8 mouse cellular contexts compared by ENCODE assay signal in genomic region chr15:95907337-95907736, GRCm38 (mm10).
DNase-seq lines count a peak whose midpoint lies in the region; ATAC-seq and TF ChIP-seq lines count a peak whose summit lies in the region.

No protein-coding gene starts in this region.

- peak overlapping the region; percentile 60; the same call in 1 of the 2 replicates for H3K27ac ChIP-seq in lung, embryonic 15.5 days
- H3K27ac ChIP-seq in thymus, adult 2 months (ENCODE audit: control insufficient read depth, insufficient read depth, low read length): no peak overlapping the region
- no peak overlapping the region for H3K27ac ChIP-seq in hindbrain, embryonic 10.5 days

- H3K27me3 ChIP-seq in lung, embryonic 15.5 days: no peaks in the 10 kb centered on the region
- H3K27me3 ChIP-seq in thymus, adult 2 months (ENCODE audit: control insufficient read depth, insufficient read depth, low read length): no peaks in the 10 kb centered on the region
- no peaks in the 10 kb centered on the region for H3K27me3 ChIP-seq in hindbrain, embryonic 10.5 days (ENCODE audit: insufficient read depth, poor library complexity, severe bottlenecking)

- TF ChIP-seq POLR2A in thymus, adult 2 months (IDR thresholded peaks at IDR 0.05; ENCODE audit: control insufficient read depth, extremely low read depth, insufficient read depth, low read length, poor library complexity): no peak

- no peak for TF ChIP-seq CTCF in thymus, adult 2 months (IDR thresholded peaks at IDR 0.05; ENCODE audit: borderline replicate concordance, control insufficient read depth, extremely low read depth, insufficient read depth, low read length, poor library complexity)

- H3K9ac ChIP-seq in lung, embryonic 15.5 days: no peak overlapping the region

- 58% methylated on average over 10 of the region's 10 CpGs for WGBS in lung, embryonic 15.5 days
- 93% methylated on average over 10 of the region's 10 CpGs for WGBS in thymus, adult 2 months
- WGBS in hindbrain, embryonic 10.5 days: 88% methylated on average over 10 of the region's 10 CpGs

- H3K4me1 ChIP-seq in lung, embryonic 15.5 days: peaks cover 57% of the 10 kb centered on the region
- peaks cover 3% of the 10 kb centered on the region for H3K4me1 ChIP-seq in thymus, adult 2 months (replicated peaks; ENCODE audit: control insufficient read depth, insufficient read depth, low read length)
- 0 out of 2 replicates have a peak, but pooled peaks cover 3% of the 10 kb centered on the region for H3K4me1 ChIP-seq in hindbrain, embryonic 10.5 days (replicated peaks)

- ATAC-seq in lung, embryonic 15.5 days (ENCODE audit: borderline replicate concordance, extremely low read depth, low FRiP score, low TSS enrichment): peak; percentile 46; the same call in 1 of the 2 replicates

- DNase-seq in cerebellum, postnatal 14 days: peak; percentile 50 to 54
- no peak for DNase-seq in cerebellum, adult 9-11 months
- DNase-seq in Muller cell, postnatal 12 days (ENCODE audit: inconsistent ontology term): peak; percentile 56
- peak; percentile 80 for DNase-seq in gastrocnemius, postnatal 14 days
- peak; percentile 66 for DNase-seq in kidney, postnatal 14 days
- no peak for DNase-seq in thymus, adult 2 months
- no peak for DNase-seq in hindbrain, embryonic 10.5 days (ENCODE audit: low spot score)

- intact Hi-C loops in gastrocnemius, postnatal 14 days (cut with DNase I; ENCODE audit: low total_unique reads): no loop called here

- no peak overlapping the region for H3K4me2 ChIP-seq in lung, embryonic 15.5 days

- H3K36me3 ChIP-seq in lung, embryonic 15.5 days: no peaks in the 10 kb centered on the region
- peaks cover 10% of the 10 kb centered on the region for H3K36me3 ChIP-seq in thymus, adult 2 months (ENCODE audit: control insufficient read depth, insufficient read depth, low read length)
- peaks cover 10% of the 10 kb centered on the region; the same call in 1 of the 2 replicates for H3K36me3 ChIP-seq in hindbrain, embryonic 10.5 days

- H3K9me3 ChIP-seq in lung, embryonic 15.5 days: no peaks in the 10 kb centered on the region
- H3K9me3 ChIP-seq in hindbrain, embryonic 10.5 days: no peaks in the 10 kb centered on the region

- no peak overlapping the region for H3K4me3 ChIP-seq in lung, embryonic 15.5 days
- no peak overlapping the region for H3K4me3 ChIP-seq in thymus, adult 2 months (ENCODE audit: control insufficient read depth, insufficient read depth, low read length)
- H3K4me3 ChIP-seq in hindbrain, embryonic 10.5 days: no peak overlapping the region

Comparison
In these comparisons a context has a peak if more than half of its experiments do, and no peak if none do; other contexts are left out.
1. DNase-seq: peak in cerebellum, postnatal 14 days (2 of 2), Muller cell, postnatal 12 days (single experiment), gastrocnemius, postnatal 14 days (single experiment) and kidney, postnatal 14 days (single experiment); none in cerebellum, adult 9-11 months (single experiment), thymus, adult 2 months (single experiment) and hindbrain, embryonic 10.5 days (single experiment).